Mouse (Mus musculus): Measurements from ENCODE around the gene Sult3a2.

DNA sequence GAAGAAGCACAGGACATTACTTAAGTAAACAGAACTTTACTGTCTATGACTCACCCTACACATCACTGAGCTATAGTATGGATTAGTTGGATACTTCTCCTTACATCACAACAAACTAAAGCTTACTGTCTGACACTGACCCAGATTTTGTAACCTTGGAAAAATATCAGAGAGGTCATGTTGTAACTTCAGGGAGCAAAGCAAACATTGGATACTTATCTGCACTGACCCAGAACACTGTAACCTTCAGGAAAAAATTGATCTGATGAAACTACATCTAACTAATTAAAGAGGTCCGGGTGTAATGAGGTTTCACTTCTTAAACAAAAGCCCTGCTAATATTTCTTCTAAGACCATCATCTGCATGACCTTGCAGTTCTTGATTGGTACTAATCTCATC lies 30.4 kb upstream of the Sult3a2 start:
- TF ChIP-seq MAFK (IDR thresholded peaks at IDR 0.05; ENCODE audit: insufficient read depth, low read depth, low read length) (no peak), CHD2 (IDR thresholded peaks at IDR 0.05; ENCODE audit: low read depth, low read length) (no peak)

All from ES-E14 (cell line).